Mouse (Mus musculus): ENCODE data around the gene Cilp2.

Cilp2 gene

DNA sequence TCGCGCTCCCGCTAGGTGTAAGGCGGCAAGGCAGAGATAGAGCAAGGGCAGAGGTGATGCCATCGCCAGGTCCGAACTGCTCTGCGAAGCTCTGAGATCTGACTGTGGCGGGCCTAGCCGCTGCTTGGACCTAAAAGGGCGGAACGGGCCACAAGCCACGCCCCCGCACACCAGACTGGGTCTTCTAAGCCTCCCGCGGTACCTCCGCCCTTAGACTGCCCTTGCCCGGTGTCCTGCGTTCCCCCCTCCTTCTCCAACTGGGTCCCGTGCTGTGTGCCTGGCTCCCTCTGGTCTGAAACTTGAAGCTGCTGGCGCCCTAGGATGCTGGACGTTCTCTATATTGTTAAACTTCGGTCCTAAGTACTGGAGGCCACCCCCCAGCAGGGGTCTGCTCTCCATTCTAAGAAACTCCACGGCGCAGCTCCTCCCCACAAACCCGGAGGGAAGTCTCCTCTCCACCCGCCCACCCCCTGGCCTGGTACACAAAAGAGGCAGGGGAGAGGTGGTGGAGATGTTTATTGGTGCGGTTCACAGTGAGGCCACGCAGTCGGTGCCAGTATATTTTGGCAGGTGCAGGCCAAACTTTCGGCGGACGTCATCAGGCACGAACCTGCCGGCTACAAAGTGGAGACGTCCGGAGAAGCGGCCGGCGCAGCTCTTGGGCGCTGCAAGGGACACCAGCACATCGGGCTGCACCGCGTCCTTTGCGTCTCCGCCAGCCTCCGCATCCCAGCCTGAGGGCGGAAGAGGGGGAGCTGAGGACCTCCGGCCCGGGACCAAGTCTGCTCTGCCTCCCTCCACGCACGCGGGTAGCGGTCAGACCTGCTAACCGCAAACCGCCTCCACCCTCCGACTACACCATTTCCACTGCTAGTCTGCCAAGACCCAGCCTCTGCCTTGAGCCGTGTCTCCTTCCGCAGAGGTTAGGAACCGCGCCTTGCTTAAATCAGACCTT, at the start of gene Cilp2:
TSS of gene Cilp2 (minus strand) at position 399 of the 955 bp plus-strand sequence.
- peak; percentile 29 for DNase-seq

DNA sequence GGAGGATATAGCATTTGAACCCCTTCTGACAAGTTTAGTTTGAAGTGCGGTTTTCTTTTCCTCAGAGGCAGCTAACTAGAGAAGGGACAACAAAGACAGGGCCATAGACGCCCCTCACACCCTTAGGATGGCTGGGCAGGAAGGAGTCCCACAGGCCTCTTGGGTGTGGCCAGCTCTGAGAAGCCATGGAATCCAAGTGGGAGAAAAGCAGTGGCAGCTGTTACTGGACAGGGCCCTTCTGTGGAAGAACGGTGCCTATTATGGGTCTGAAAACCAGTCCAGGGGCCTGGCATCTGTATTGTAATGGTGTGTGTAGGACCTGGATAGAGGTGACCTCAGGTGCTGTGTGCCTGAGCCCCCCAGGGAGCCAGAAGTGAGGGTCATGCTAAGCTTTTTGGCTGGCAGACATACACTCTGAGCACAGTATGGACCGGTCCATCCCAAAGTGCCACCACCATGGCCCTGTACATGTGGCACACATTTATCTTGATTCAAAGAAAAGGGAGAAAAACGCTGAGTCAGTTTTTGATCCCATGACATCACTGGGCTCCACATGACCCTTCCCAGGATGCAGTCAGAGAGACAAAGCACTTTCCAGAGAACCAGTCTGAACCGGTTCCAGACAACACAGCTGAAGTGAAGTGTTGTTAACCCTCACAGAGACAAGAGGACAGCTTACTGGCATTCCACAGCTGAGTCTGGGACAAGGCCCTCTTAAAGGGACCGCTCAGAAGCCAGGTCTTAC, 48.7 kb upstream of the Cilp2 start:
- DNase-seq, result peak; percentile 67

GRCm38 (mm10) chr8:69935431-69935830, 47.9 kb upstream of the Cilp2 start:
- DNase-seq, result no peak

DNA sequence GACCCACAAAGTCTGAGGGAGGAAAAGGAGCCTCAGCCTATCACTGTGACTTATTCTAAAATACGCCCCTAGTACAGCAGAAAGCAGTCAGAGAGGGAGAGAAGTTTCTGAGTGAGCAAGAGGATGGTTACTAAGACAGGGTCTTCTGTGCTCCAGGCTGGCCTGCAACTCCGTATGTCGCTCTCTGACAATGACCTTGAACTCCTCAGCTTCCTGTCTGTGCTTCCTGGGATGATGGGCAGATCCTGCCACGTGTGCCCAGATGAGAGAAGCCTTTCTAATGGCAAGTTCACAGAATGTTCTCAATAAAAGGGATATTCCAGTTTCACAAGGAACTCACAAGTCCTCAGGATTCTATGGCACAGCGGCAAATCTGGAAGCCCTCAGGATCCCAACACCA, 47.1 kb upstream of the Cilp2 start:
- no peak for DNase-seq

GRCm38 (mm10) chr8:69933811-69934210, 46.3 kb upstream of the Cilp2 start:
- DNase-seq, result no peak

DNA sequence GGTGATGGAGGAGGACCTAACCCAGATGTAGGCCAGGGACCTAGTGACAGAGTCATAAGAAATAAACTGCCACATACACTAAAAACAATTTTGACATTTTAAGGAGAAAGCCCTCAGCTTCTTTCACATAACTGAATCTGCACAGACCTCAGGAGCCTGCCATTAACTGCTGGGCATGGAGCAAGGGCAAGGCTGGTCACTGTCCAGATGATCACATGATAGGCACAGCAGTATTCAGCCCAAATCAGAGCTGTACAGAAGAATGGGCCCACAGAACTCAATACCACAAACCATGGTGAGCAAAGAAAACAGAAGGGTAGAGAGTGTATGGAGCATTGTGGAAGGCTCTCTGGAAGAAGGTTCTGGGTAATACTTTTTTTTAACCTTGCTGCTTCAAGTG, 39.4 kb upstream of the Cilp2 start:
- no peak for DNase-seq

DNA sequence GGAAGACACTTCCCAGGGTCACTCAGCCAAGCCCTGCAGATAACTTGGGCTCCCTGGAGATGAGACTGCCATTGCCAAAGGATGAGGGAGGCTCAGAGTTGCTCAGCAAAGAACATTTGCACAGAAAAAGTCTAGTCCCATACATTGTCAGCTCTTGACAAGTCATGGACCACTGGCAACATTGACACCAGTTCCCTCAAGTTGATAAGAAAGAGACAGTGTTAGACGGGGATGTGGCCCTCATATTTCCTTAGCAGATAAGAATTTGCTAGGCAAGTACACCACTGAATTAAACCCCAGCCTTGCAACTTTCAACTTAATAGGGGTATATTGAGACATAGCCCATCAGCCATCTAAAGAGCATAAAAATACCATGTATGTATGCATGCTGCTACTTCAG, 36.5 kb upstream of the Cilp2 start:
- DNase-seq, result no peak

- DNase-seq, result no peak
Observed at GRCm38 (mm10) chr8:69921141-69921540, 33.7 kb upstream of the Cilp2 start.

DNA sequence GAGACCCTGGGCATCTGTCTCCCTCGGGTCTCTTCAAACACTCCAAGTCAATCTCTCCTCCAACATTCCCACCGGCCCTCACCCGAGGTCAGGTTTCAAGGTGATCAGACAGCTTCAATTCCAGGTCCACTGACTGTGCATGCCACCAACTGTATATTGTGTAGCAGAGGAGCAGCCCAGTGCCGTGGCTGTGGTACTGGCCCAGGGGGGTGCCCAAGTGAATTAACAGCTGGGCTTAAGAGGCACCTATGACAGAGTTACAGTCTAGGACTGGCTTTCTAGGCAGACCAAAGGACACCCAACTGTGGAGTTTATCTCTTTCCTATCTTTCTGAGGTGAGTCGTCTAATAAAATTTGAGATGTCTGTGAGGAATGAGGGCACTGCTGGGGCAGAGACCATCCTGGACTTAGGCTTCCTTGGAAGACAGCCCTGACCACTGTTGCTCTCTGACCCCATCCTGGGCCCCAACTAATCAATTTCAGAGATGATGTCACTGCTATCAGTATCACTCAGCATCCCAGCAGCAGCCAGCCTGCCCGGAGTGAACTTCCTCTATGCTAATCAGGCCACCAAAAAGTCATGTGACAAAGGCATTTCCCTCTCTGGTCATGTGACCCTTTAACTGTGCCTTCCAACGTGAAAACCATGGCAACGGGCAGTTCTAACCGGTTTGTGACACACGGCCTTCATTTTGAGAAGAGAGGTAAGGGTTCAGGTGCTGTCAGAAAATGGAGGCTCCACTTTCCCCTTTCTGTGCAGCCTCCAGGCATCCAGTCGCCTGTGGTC, 32.6 kb upstream of the Cilp2 start:
- DNase-seq, result peak; percentile 55

- peak; percentile 89 for DNase-seq
Observed at GRCm38 (mm10) chr8:69919010-69919409, 31.5 kb upstream of the Cilp2 start.

DNA sequence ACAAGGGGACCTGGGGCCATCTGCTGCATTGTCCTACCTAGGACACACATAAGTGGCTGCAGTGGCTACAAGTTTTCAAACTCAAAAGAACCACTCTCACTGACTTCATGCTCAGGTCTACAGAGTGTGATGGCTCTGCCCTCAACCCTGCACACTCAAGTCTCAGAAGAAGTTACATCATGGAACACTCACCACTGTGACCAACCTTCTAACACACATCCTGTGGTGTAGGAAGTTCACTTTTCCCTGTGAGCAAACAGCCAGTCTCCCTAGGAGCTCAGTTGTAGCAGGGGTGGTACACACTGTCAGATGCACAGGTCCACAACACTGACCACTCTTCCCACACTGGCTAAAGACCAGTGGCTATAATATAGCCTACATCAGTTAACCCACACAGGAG, 31.0 kb upstream of the Cilp2 start:
- DNase-seq, result no peak

GRCm38 (mm10) chr8:69915748-69916147, 28.3 kb upstream of the Cilp2 start:
- DNase-seq, result no peak

DNA sequence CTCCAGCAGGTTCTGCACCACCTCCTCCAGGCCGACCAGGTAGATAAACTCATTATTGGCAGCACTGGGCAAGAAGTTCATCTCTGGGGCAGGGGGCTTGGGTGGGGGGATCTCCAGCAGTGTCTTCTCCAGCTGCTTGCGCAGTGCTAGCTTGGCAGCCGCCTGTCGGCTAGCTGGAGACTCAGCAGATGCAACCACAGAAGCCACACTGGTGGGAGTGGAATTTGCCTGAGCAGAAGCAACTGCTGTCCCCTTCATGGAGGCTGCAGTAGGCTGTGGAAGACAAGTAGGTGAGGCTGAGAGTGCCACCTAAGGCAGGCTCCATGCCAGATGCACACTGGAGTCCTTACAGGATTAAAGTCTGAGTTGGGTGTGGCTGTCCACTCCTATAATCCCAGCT, 27.0 kb upstream of the Cilp2 start:
- no peak for DNase-seq

DNA sequence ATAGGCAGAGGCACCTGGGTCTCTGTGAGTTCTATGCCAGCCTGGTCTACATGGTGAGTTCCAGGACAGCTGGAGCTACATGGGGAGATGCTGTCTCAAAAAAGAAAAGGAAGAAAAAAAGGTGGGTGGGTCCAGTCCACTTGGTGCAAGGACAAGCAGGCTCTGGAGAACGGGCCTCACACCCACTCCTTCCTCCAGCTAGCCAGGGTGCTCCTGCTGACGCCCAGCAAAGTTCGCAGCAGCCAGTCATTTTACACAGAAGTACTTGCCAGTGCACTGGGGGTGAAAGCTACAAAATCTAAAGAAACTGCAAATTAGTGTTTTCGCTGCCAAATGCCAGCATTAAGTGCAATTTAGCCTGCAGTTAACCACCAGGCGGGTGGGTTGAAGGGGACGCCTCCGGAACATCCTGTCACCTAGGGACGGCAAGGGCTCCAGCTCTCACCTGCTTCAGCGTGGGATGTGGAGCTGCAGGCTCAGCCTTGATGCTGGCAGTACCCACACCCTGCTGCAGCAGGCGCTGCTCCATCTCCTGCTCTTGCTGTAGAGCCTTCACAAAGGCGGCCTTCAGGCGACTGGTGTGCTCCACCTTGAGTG, 25.1 kb upstream of the Cilp2 start:
- no peak for DNase-seq

DNA sequence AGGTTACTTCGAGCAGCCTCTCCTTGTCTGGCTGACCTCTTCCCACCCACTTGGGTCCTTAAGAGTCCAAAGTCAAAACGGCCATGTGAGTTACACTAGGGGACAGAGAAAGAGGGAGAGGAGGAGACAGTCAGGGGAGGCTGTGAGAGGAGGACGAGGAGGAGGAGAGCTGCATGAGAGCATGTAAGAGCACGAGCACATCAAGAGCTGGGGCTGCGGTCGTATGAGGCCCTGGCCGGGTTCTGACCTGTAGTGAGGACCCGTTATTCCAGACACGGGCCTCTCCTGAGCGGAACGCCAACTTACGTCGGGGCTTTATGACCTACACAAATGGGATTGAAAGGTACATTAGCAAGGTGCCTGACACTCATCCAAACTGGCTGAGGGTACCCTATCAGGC, 24.4 kb upstream of the Cilp2 start:
- DNase-seq, result no peak

GRCm38 (mm10) chr8:69907106-69907505, 19.6 kb upstream of the Cilp2 start:
- DNase-seq, result no peak

DNA sequence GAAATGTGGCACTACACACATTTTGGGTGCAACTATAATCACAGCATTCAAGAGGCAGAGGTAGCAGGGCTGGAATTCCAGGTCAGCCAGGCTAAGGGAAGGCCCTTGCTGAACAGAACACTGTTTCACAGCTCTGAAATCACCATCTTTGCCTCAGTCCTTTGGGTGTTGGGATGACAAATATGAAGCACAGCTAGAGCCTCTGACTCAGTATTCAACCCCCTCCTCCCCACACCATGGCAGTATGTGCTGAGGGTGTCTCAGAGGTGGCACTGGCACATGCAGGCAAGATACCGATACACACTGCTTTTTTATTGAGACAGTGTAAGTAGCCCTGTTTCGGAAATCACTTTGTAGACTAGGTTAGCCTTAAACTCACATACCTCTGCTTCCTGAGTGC, 18.8 kb upstream of the Cilp2 start:
- DNase-seq, result no peak

GRCm38 (mm10) chr8:69904096-69904495, 16.6 kb upstream of the Cilp2 start:
- DNase-seq, result no peak

DNA sequence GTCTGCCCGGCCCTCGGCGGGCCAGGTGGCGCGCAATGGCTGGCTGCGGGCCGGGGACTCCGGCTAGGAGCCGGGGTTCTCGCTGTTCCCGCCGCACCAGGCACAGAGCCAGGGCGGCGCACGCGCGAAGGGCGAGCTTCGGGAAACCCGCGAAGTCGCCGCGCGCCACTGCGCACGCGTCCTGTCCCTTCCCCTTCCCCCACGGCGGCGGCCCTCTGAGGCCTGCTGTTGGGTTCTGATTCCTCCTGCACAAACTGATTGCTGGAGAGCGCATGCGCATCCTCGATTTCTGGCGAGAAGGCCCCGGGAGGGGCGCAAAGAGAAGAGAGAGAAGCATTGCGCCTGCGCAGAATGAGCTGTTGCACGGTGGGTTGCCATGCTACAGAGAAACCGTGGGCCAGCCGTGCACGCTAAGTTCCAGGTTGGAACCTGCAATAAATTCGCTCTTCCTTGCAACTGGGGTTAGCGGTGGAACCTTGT, 15.6 kb upstream of the Cilp2 start:
- DNase-seq, result peak; percentile 99

DNA sequence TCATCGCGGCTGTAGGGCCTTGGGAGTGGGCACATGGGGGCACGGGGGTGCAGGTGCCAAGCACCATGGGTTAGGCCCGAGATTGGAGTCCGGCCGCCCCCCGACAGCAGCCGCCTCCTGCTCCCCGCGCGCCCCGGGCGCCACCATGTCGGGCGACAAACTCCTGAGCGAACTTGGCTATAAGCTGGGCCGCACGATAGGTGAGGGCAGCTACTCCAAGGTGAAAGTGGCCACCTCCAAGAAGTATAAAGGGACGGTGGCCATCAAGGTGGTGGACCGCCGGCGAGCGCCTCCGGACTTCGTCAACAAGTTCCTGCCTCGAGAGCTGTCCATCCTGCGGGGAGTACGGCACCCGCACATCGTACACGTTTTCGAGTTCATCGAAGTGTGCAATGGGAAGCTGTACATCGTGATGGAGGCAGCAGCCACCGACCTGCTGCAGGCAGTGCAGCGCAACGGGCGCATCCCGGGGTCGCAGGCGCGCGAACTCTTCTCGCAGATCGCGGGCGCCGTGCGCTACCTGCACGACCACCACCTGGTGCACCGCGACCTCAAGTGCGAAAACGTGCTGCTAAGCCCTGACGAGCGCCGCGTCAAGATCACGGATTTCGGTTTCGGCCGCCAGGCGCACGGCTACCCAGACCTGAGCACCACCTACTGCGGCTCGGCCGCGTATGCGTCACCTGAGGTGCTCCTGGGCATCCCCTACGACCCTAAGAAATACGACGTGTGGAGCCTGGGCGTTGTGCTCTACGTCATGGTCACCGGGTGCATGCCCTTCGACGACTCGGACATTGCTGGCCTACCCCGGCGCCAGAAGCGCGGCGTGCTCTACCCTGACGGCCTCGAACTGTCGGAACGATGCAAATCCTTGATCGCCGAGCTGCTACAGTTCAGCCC, 14.9 kb upstream of the Cilp2 start, which contains the start of the genes Tssk6, Ndufa13 and Yjefn3:
TSS of gene Tssk6 (plus strand) at position 22 of the 900 bp plus-strand sequence.
TSS of gene Ndufa13 (minus strand) at position 396 of the 900 bp plus-strand sequence.
TSS of gene Yjefn3 (minus strand) at position 550 of the 900 bp plus-strand sequence.
- peak; percentile 20 for DNase-seq

DNA sequence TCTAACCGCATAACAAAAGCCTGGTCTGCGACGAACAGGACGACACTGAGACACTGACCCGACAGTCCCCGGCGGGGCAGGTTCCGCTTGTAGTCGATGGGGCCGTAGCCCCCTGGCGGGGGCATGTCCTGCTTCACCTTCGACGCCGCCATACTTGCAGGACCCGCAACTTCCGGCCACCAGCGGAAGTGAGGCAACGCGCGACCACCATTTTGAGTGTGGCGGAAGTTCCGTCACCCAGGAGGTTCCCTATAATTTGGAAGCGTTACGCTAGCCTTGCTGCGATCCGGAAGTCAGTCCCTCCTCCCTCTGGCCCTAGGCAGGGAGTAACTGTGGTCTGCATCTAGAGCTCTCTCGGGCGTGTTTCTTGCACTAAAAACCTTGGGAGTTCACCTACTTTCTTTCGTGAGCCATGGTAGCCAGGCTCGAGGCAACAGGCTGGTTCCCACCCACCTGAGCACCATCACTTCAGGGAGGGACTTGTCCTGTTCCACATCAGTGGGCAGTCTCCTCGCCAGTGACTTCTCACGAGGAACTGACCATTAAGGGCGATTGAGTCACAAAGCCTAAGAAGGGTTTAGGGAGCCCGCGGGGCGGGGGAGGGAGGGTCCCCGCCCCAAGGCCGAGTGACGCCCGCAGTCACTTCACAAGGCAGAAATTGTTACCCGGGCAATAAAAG, 14.1 kb upstream of the Cilp2 start:
- DNase-seq, result peak; percentile 99

Measured in lung, postnatal 14 days (tissue).